Mouse (Mus musculus): ENCODE measurements around the gene Fermt2. TPM values are rescaled to one million over a fixed set of nuclear protein-coding genes. Genes with fewer than 3 reads are reported as not detected.
A peak's percentile ranks its signal among the peaks of the same experiment; 100 is the strongest.

The Fermt2 gene
- 61.9 and 68.5 TPM in 2 replicates for polyA plus RNA-seq (2014; fragmentation: Nextera tagmentation; extraction: Ambion mirVana)

- DNase-seq (ENCODE audit: low spot score): peak; percentile 92
- 1% methylated on average over 89 of the region's 126 CpGs for WGBS
- peak; percentile 88 for ATAC-seq (replicated peaks; ENCODE audit: low FRiP score)
- Histone ChIP-seq H3K4me1 (replicated peaks; ENCODE audit: control insufficient read depth, insufficient read depth, low read length) (peaks cover 5% of the 10 kb centered on the region), H3K36me3 (ENCODE audit: control insufficient read depth, insufficient read depth, low read length) (no peaks in the 10 kb centered on the region), H3K27me3 (ENCODE audit: control insufficient read depth, insufficient read depth, low read length) (no peaks in the 10 kb centered on the region), H3K27ac (ENCODE audit: low read depth, low read length) (peak within 1 kb of the TSS; percentile 88), H3K9me3 (ENCODE audit: control insufficient read depth, low read length) (no peaks in the 10 kb centered on the region), H3K9ac (ENCODE audit: low read length) (peak within 1 kb of the TSS; percentile 90), H3K4me3 (ENCODE audit: low read depth, low read length) (peak within 1 kb of the TSS; percentile 78), H3K4me2 (ENCODE audit: low read depth, low read length, severe bottlenecking) (peak within 1 kb of the TSS; percentile 75)
These were observed at the start of gene Fermt2 for GRCm38 (mm10) chr14:45529411-45530363. Fermt2 (minus strand) TSS chr14:45530118.

- Histone ChIP-seq H3K27ac (ENCODE audit: low read depth, low read length) (no peak overlapping the region), H3K4me3 (ENCODE audit: low read depth, low read length) (peak overlapping the region; percentile 30), H3K9me3 (ENCODE audit: control insufficient read depth, low read length) (no peaks in the 10 kb centered on the region), H3K9ac (ENCODE audit: low read length) (no peak overlapping the region), H3K27me3 (ENCODE audit: control insufficient read depth, insufficient read depth, low read length) (no peaks in the 10 kb centered on the region; the same call in 1 of the 2 replicates), H3K4me2 (ENCODE audit: low read depth, low read length, severe bottlenecking) (peak overlapping the region; percentile 52), H3K4me1 (replicated peaks; ENCODE audit: control insufficient read depth, insufficient read depth, low read length) (peaks cover 5% of the 10 kb centered on the region; the same call in 1 of the 2 replicates), H3K36me3 (ENCODE audit: control insufficient read depth, insufficient read depth, low read length) (no peaks in the 10 kb centered on the region)
- WGBS: 21% methylated on average over 30 of the region's 33 CpGs
- DNase-seq (ENCODE audit: low spot score) (peak; percentile 89), ATAC-seq (replicated peaks; ENCODE audit: low FRiP score) (peak; percentile 34; the same call in 1 of the 2 replicates)
These were observed 36.4 kb upstream of the Fermt2 start for GRCm38 (mm10) chr14:45566066-45566937.

- Histone ChIP-seq H3K27ac (ENCODE audit: low read depth, low read length) (no peak overlapping the region), H3K36me3 (ENCODE audit: control insufficient read depth, insufficient read depth, low read length) (no peaks in the 10 kb centered on the region), H3K9me3 (ENCODE audit: control insufficient read depth, low read length) (no peaks in the 10 kb centered on the region), H3K4me3 (ENCODE audit: low read depth, low read length) (0 out of 2 replicates have a peak overlapping the region, but pooled peaks have one; percentile 10), H3K9ac (ENCODE audit: low read length) (0 out of 2 replicates have a peak overlapping the region, but pooled peaks have one; percentile 12), H3K27me3 (ENCODE audit: control insufficient read depth, insufficient read depth, low read length) (no peaks in the 10 kb centered on the region; the same call in 1 of the 2 replicates), H3K4me2 (ENCODE audit: low read depth, low read length, severe bottlenecking) (peak overlapping the region; percentile 34), H3K4me1 (replicated peaks; ENCODE audit: control insufficient read depth, insufficient read depth, low read length) (peaks cover 5% of the 10 kb centered on the region; the same call in 1 of the 2 replicates)
- WGBS: 8% methylated on average over 20 of the region's 20 CpGs
- DNase-seq (ENCODE audit: low spot score) (peak; percentile 62), ATAC-seq (replicated peaks; ENCODE audit: low FRiP score) (peak; percentile 48; the same call in 1 of the 2 replicates)
These were observed 35.5 kb upstream of the Fermt2 start for GRCm38 (mm10) chr14:45565216-45566065.

- Histone ChIP-seq H3K9me3 (ENCODE audit: control insufficient read depth, low read length) (no peaks in the 10 kb centered on the region), H3K36me3 (ENCODE audit: control insufficient read depth, insufficient read depth, low read length) (no peaks in the 10 kb centered on the region), H3K27ac (ENCODE audit: low read depth, low read length) (no peak overlapping the region), H3K4me3 (ENCODE audit: low read depth, low read length) (no peak overlapping the region), H3K9ac (ENCODE audit: low read length) (no peak overlapping the region), H3K27me3 (ENCODE audit: control insufficient read depth, insufficient read depth, low read length) (no peaks in the 10 kb centered on the region; the same call in 1 of the 2 replicates), H3K4me2 (ENCODE audit: low read depth, low read length, severe bottlenecking) (no peak overlapping the region), H3K4me1 (replicated peaks; ENCODE audit: control insufficient read depth, insufficient read depth, low read length) (peaks cover 5% of the 10 kb centered on the region; the same call in 1 of the 2 replicates)
- DNase-seq (ENCODE audit: low spot score) (no peak), ATAC-seq (replicated peaks; ENCODE audit: low FRiP score) (peak; percentile 31; the same call in 1 of the 2 replicates)
- WGBS: 75% methylated on average over 1 of the region's 1 CpGs
These were observed 33.7 kb upstream of the Fermt2 start for GRCm38 (mm10) chr14:45563577-45563976.

- ATAC-seq (replicated peaks; ENCODE audit: low FRiP score) (no peak), DNase-seq (ENCODE audit: low spot score) (no peak)
- no peaks in the 10 kb centered on the region; the same call in 1 of the 2 replicates for H3K27me3 ChIP-seq (ENCODE audit: control insufficient read depth, insufficient read depth, low read length)
- H3K4me1 ChIP-seq (replicated peaks; ENCODE audit: control insufficient read depth, insufficient read depth, low read length): peaks cover 5% of the 10 kb centered on the region; the same call in 1 of the 2 replicates
- no peak overlapping the region for H3K4me3 ChIP-seq (ENCODE audit: low read depth, low read length)
- H3K9ac ChIP-seq (ENCODE audit: low read length): no peak overlapping the region
- no peaks in the 10 kb centered on the region for H3K9me3 ChIP-seq (ENCODE audit: control insufficient read depth, low read length)
- 90% methylated on average over 6 of the region's 6 CpGs for WGBS
- H3K36me3 ChIP-seq (ENCODE audit: control insufficient read depth, insufficient read depth, low read length): no peaks in the 10 kb centered on the region
- H3K27ac ChIP-seq (ENCODE audit: low read depth, low read length): no peak overlapping the region
- H3K4me2 ChIP-seq (ENCODE audit: low read depth, low read length, severe bottlenecking): no peak overlapping the region
These were observed 31.8 kb upstream of the Fermt2 start for GRCm38 (mm10) chr14:45561681-45562080.

GRCm38 (mm10) chr14:45559018-45559417, 29.1 kb upstream of the Fermt2 start:
- WGBS: 96% methylated on average over 1 of the region's 1 CpGs
- Histone ChIP-seq H3K36me3 (ENCODE audit: control insufficient read depth, insufficient read depth, low read length) (no peaks in the 10 kb centered on the region), H3K9me3 (ENCODE audit: control insufficient read depth, low read length) (no peaks in the 10 kb centered on the region; the same call in 1 of the 2 replicates), H3K4me3 (ENCODE audit: low read depth, low read length) (no peak overlapping the region), H3K4me1 (replicated peaks; ENCODE audit: control insufficient read depth, insufficient read depth, low read length) (no peaks in the 10 kb centered on the region), H3K27ac (ENCODE audit: low read depth, low read length) (no peak overlapping the region), H3K9ac (ENCODE audit: low read length) (no peak overlapping the region), H3K27me3 (ENCODE audit: control insufficient read depth, insufficient read depth, low read length) (no peaks in the 10 kb centered on the region), H3K4me2 (ENCODE audit: low read depth, low read length, severe bottlenecking) (no peak overlapping the region)
- DNase-seq (ENCODE audit: low spot score) (no peak), ATAC-seq (replicated peaks; ENCODE audit: low FRiP score) (no peak)

GRCm38 (mm10) chr14:45554336-45554735, 24.4 kb upstream of the Fermt2 start:
- H3K36me3 ChIP-seq (ENCODE audit: control insufficient read depth, insufficient read depth, low read length): no peaks in the 10 kb centered on the region
- H3K9ac ChIP-seq (ENCODE audit: low read length): no peak overlapping the region
- ATAC-seq (replicated peaks; ENCODE audit: low FRiP score) (no peak), DNase-seq (ENCODE audit: low spot score) (no peak)
- no peaks in the 10 kb centered on the region; the same call in 1 of the 2 replicates for H3K9me3 ChIP-seq (ENCODE audit: control insufficient read depth, low read length)
- H3K4me1 ChIP-seq (replicated peaks; ENCODE audit: control insufficient read depth, insufficient read depth, low read length): no peaks in the 10 kb centered on the region
- H3K4me2 ChIP-seq (ENCODE audit: low read depth, low read length, severe bottlenecking): no peak overlapping the region
- WGBS: 94% methylated on average over 6 of the region's 6 CpGs
- no peak overlapping the region for H3K4me3 ChIP-seq (ENCODE audit: low read depth, low read length)
- H3K27ac ChIP-seq (ENCODE audit: low read depth, low read length): no peak overlapping the region
- no peaks in the 10 kb centered on the region for H3K27me3 ChIP-seq (ENCODE audit: control insufficient read depth, insufficient read depth, low read length)

Measured in forebrain, embryonic 11.5 days (tissue).